Mouse (Mus musculus) cortical plate, adult 2 months (tissue): ENCODE measurements around the gene Rps6ka2.

Source experiments
- CTCF ChIP-seq: fragments of 200-500 bp; IDR thresholded peaks from 2 replicates; pipeline ENCODE4 v1.5.1; 2011; ENCODE audit warnings: mild to moderate bottlenecking, control low read depth, low read length; ENCODE audit not compliant: insufficient read depth; ENCODE audit errors: extremely low read depth
- POLR2A ChIP-seq: fragments of 200-500 bp; IDR thresholded peaks from 2 replicates; pipeline ENCODE4 v1.6.1; 2011; ENCODE audit warnings: mild to moderate bottlenecking, low read length, control low read depth; ENCODE audit not compliant: insufficient read depth; ENCODE audit errors: extremely low read depth

DNA sequence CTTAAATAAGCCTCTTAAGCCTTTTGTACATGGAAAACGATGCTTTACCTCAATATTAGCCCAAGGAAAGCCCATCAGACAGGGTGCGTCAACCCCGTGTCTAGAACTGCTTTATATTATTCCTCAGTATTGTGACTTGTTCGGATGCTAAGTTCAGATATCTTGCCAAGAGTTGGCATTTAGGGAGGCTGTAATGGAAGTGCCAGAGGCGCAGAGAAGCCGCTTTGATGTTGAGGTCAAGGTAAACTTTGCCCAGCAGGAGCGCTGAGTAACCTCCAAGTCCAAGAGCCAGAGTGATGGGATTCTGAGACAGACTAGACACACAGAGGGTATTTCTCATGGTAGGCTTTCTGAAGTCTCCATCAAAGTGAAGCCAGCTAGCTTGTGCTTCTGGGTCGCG is 109.3 kb downstream of the Rps6ka2 start:
- TF ChIP-seq CTCF: no peak
- TF ChIP-seq POLR2A: no peak
